Mouse (Mus musculus) myocyte (in vitro differentiated cells): ENCODE data around the gene Ccnf. TPM values are rescaled to one million over a fixed set of nuclear protein-coding genes. Genes with fewer than 3 reads are reported as not detected.

Experiments used
- H3K27me3 ChIP-seq: one replicate; pipeline ENCODE4 v1.6.1; 2011; ENCODE audit not compliant: control insufficient read depth, insufficient read depth, insufficient read length
- H3K36me3 ChIP-seq: one replicate; pipeline ENCODE4 v1.6.1; 2011; ENCODE audit not compliant: control insufficient read depth, insufficient read depth
- H3K4me2 ChIP-seq: one replicate; pipeline ENCODE4 v1.6.1; 2011; ENCODE audit warnings: low read depth, control low read depth
- H3K4me3 ChIP-seq: one replicate; pipeline ENCODE4 v1.5.1; 2011; ENCODE audit warnings: mild to moderate bottlenecking, control low read depth, moderate library complexity
- H3K79me2 ChIP-seq: one replicate; pipeline ENCODE4 v1.6.1; 2011; ENCODE audit not compliant: control insufficient read depth, insufficient read depth
- H3ac ChIP-seq: one replicate; pipeline ENCODE4 v1.6.1; 2011; ENCODE audit not compliant: control insufficient read depth, insufficient read length
- CEBPB ChIP-seq: IDR thresholded peaks from 2 replicates; pipeline ENCODE4 v1.6.1; 2011; ENCODE audit warnings: mild to moderate bottlenecking, moderate library complexity; ENCODE audit not compliant: poor library complexity, insufficient read depth, severe bottlenecking
- E2F4 ChIP-seq: IDR thresholded peaks from one replicate; pipeline ENCODE4 v1.6.1; 2011; ENCODE audit warnings: mild to moderate bottlenecking, control low read depth, moderate library complexity; ENCODE audit not compliant: insufficient read depth
- MAX ChIP-seq: IDR thresholded peaks from one replicate; pipeline ENCODE4 v1.6.1; 2011; ENCODE audit warnings: low read depth, mild to moderate bottlenecking, control low read depth
- MYOD1 ChIP-seq, 3 experiments: IDR thresholded peaks; one replicate each; pipeline ENCODE4 v1.6.1; 2011; ENCODE audit warnings: control low read depth in 2 of 3, low read depth in 2 of 3, mild to moderate bottlenecking in 2 of 3, moderate library complexity in 1 of 3; ENCODE audit not compliant: insufficient read length in 2 of 3, control insufficient read depth in 1 of 3
- MYOG ChIP-seq, 3 experiments: IDR thresholded peaks; one replicate each; pipeline ENCODE4 v1.6.1; 2011; ENCODE audit warnings: control low read depth in 2 of 3, low read depth in 2 of 3, mild to moderate bottlenecking in 2 of 3; ENCODE audit not compliant: insufficient read length in 2 of 3, control insufficient read depth in 1 of 3, insufficient read depth in 1 of 3
- POLR2A ChIP-seq: IDR thresholded peaks from one replicate; pipeline ENCODE4 v1.6.1; 2011; ENCODE audit warnings: low read depth, mild to moderate bottlenecking, control low read depth, moderate library complexity; ENCODE audit not compliant: insufficient read length
- POLR2AphosphoS2 ChIP-seq: IDR thresholded peaks from one replicate; pipeline ENCODE4 v1.6.1; 2011; ENCODE audit warnings: low read depth, control low read depth; ENCODE audit not compliant: insufficient read length
- REST ChIP-seq: IDR thresholded peaks from one replicate; pipeline ENCODE4 v1.6.1; 2011; ENCODE audit warnings: mild to moderate bottlenecking, control low read depth, moderate library complexity; ENCODE audit not compliant: insufficient read depth, insufficient read length
- SRF ChIP-seq: IDR thresholded peaks from one replicate; pipeline ENCODE4 v1.6.1; 2011; ENCODE audit warnings: low read depth; ENCODE audit not compliant: control insufficient read depth, insufficient read length
- TCF12 ChIP-seq: IDR thresholded peaks from one replicate; pipeline ENCODE4 v1.6.1; 2011; ENCODE audit warnings: mild to moderate bottlenecking, control low read depth; ENCODE audit not compliant: poor library complexity, insufficient read depth, severe bottlenecking
- TCF3 ChIP-seq: IDR thresholded peaks from one replicate; pipeline ENCODE4 v1.6.1; 2011; ENCODE audit warnings: low read depth, control low read depth; ENCODE audit not compliant: insufficient read length
- USF1 ChIP-seq: IDR thresholded peaks from one replicate; pipeline ENCODE4 v1.6.1; 2011; ENCODE audit warnings: low read depth, mild to moderate bottlenecking, control low read depth, moderate library complexity
- polyA plus RNA-seq: library from polyadenylated mRNA; unstranded; fragments of >200 nt; fragmentation: generic; extraction: Trizol; gene quantifications from one replicate; pipeline ENCODE4 v1.2.1, GENCODE M21; 2012; ENCODE audit warnings: missing spikeins

Ccnf gene
- polyA plus RNA-seq, 1 experiment: 13.3 TPM

DNA sequence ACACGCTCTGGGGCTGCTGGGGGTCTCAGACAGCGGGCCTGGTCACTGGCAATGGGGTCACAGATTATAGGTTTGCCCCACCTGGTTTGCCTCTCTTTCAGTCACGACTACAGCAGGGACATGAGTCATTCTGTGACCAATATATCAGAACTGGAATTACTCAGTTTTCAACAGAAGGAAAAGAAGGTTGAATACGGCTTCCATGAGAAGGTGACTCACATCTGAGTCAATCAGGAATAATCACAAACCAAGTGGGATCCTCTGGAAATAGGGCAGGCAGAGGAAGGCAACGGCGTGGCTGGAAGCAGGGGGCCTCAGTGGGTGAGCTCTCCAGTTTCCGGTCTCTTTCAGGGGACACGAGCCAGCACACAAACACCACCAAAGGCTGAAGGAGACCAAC, 7.2 kb downstream of the Ccnf start:
- Histone ChIP-seq H3K4me2 (peak overlapping the region; percentile 50), H3K4me3 (no peak overlapping the region), H3K27me3 (no peaks in the 10 kb centered on the region), H3K36me3 (peaks cover 18% of the 10 kb centered on the region), H3ac (no peak overlapping the region), H3K79me2 (peaks cover 11% of the 10 kb centered on the region)
- TF ChIP-seq POLR2A (no peak), MYOG (IDR thresholded peaks at IDR 0.05; ENCODE audit: control insufficient read depth in 1 of 3, insufficient read depth in 1 of 3, insufficient read length in 2 of 3, low read depth in 2 of 3) (no peak), MAX (no peak), USF1 (no peak), TCF12 (no peak), CEBPB (no peak), REST (no peak), SRF (no peak)

- TF ChIP-seq TCF3 (no peak), POLR2A (no peak), TCF12 (no peak)
- H3K27me3 ChIP-seq: no peaks in the 10 kb centered on the region
- H3ac ChIP-seq: no peak overlapping the region
Observed at GRCm38 (mm10) chr17:24243311-24243969, 7.8 kb downstream of the Ccnf start.

GRCm38 (mm10) chr17:24236921-24237320, 14.4 kb downstream of the Ccnf start:
- H3ac ChIP-seq: no peak overlapping the region
- no peaks in the 10 kb centered on the region for H3K79me2 ChIP-seq
- TF ChIP-seq SRF: no peak
- TF ChIP-seq TCF3: no peak
- no peak for TF ChIP-seq CEBPB
- TF ChIP-seq TCF12: no peak
- TF ChIP-seq MYOG (IDR thresholded peaks at IDR 0.05; ENCODE audit: control insufficient read depth in 1 of 3, insufficient read depth in 1 of 3, insufficient read length in 2 of 3, low read depth in 2 of 3): no peak
- TF ChIP-seq REST: no peak
- TF ChIP-seq E2F4: no peak
- no peak for TF ChIP-seq POLR2AphosphoS2
- no peak for TF ChIP-seq MYOD1 (IDR thresholded peaks at IDR 0.05; ENCODE audit: control insufficient read depth in 1 of 3, insufficient read length in 2 of 3, low read depth in 2 of 3)
- no peak for TF ChIP-seq USF1
- no peak for TF ChIP-seq POLR2A
- no peak for TF ChIP-seq MAX
- no peaks in the 10 kb centered on the region for H3K27me3 ChIP-seq
- peaks cover 23% of the 10 kb centered on the region for H3K36me3 ChIP-seq
- H3K4me2 ChIP-seq: no peak overlapping the region
- no peak overlapping the region for H3K4me3 ChIP-seq

More at GRCm38 (mm10) chr17:24243311-24243969, 7.8 kb downstream of the Ccnf start:
- H3K36me3 ChIP-seq: peaks cover 18% of the 10 kb centered on the region
- H3K4me2 ChIP-seq: no peak overlapping the region
- H3K79me2 ChIP-seq: peaks cover 6% of the 10 kb centered on the region
- H3K4me3 ChIP-seq: no peak overlapping the region

DNA sequence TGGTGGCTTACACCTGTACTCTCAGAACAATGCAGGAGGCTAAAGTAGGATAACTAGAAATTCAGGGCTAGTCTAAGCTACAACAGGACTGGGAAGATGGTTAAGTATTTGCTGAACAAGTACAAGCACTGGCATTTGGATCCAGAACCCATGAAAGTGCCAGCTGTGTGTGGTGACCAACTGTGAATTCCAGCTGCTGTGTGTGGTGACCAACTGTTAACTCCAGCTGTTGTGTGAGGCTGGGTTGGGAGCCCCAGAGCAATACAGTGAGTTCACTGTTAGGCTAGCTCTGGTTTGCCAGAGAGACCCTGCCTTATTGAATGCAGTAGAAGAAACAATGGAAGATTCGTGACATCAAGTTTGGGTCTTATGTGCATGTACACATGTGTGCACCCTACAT, 14.8 kb downstream of the Ccnf start:
- Histone ChIP-seq H3K36me3 (peaks cover 19% of the 10 kb centered on the region), H3ac (no peak overlapping the region), H3K79me2 (no peaks in the 10 kb centered on the region), H3K4me2 (no peak overlapping the region), H3K27me3 (no peaks in the 10 kb centered on the region), H3K4me3 (no peak overlapping the region)
- TF ChIP-seq E2F4 (no peak), TCF3 (peak; percentile 68), USF1 (no peak), TCF12 (peak; percentile 15), MYOG (IDR thresholded peaks at IDR 0.05; ENCODE audit: control insufficient read depth in 1 of 3, insufficient read depth in 1 of 3, insufficient read length in 2 of 3, low read depth in 2 of 3) (peak in 2 of 3 experiments; percentile 58 to 74), MYOD1 (IDR thresholded peaks at IDR 0.05; ENCODE audit: control insufficient read depth in 1 of 3, insufficient read length in 2 of 3, low read depth in 2 of 3) (peak in 2 of 3 experiments; percentile 41 to 78)

- Histone ChIP-seq H3K4me2 (no peak overlapping the region), H3ac (no peak overlapping the region), H3K79me2 (no peaks in the 10 kb centered on the region), H3K27me3 (no peaks in the 10 kb centered on the region), H3K36me3 (no peaks in the 10 kb centered on the region), H3K4me3 (no peak overlapping the region)
- TF ChIP-seq USF1 (no peak), MAX (no peak), REST (no peak), POLR2A (no peak), TCF3 (no peak), CEBPB (no peak), MYOD1 (IDR thresholded peaks at IDR 0.05; ENCODE audit: control insufficient read depth in 1 of 3, insufficient read length in 2 of 3, low read depth in 2 of 3) (no peak), SRF (no peak), MYOG (IDR thresholded peaks at IDR 0.05; ENCODE audit: control insufficient read depth in 1 of 3, insufficient read depth in 1 of 3, insufficient read length in 2 of 3, low read depth in 2 of 3) (no peak), E2F4 (no peak)
Observed at GRCm38 (mm10) chr17:24227941-24228340, 23.3 kb downstream of the Ccnf start.
